Mouse (Mus musculus) adrenal gland, postnatal 14 days (tissue): ENCODE measurements at regions not wholly inside any gene's neighbourhood (a gene's known extent, or its start where the extent isn't known, plus 50 kb on each side); places are given as distances from the start of the nearest gene placed in this dataset.
"Not testable (repeated sequence)": the region's sequence is repeated elsewhere in the genome, so short reads cannot be mapped to it uniquely, and the experiment has no call there.

Source experiments
- DNase-seq: peaks from one replicate; pipeline ENCODE4 v3.0.0; 2021; ENCODE audit warnings: mixed read lengths

DNA sequence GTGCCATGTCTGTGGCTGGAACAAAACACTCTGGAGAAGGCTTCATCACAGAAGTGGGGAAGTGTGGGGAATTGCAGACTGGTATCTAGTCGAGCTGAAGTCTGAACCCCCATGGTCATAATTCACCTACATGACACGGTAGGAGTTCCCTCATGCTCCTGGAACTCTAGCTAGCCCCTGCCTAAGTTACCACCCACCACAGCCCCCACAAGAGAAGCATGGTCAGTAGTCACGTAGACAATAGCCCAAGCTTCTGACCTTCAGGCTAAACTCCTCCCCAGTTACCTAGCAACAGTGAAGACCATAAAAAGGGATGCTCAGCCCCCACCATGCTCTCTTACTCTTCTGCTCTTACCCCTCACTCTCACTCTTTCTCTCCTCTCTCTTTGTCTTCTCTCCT is 143.8 kb upstream of the Gm17728 start:
- DNase-seq = not testable (repeated sequence)

DNA sequence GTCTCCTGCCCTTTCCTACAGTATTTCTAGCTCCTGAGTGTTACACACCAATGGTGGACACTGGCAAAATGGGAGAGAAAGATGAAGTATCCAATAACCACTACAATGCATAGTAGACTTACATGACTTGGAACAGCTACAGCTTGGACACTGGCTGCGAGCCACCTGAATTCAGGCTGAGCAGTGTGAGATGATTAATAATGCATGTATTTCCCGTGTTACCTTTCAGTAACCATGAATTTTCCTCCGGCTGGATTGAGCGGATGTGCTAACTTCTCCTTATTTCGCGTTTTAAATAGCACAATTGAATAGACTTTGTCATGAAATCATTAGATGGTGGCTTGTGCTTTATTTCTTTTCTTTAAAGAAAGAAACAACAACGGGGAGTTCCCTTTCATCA is 142.4 kb upstream of the Gm17728 start:
- DNase-seq = no peak

DNA sequence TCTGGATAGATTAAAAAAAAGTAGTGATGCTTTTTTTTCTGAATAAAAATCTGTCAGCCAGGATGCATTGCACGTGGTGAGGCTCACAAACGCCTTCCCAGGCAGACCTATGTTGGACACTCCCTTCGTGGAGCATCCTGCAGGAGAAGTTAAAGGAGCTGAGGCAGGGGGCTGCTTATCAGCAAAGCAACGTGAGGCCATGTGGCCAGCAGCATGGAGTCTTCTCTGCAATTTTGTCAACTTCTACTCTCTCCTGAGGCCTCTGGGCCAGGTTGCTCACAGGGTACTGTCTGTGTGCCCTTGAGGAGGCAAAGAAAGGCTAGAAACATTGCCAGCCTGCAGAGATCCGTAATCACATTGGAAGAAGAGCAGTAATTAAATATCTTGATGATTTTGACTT is 140.0 kb upstream of the Gm17728 start:
- no peak for DNase-seq

DNA sequence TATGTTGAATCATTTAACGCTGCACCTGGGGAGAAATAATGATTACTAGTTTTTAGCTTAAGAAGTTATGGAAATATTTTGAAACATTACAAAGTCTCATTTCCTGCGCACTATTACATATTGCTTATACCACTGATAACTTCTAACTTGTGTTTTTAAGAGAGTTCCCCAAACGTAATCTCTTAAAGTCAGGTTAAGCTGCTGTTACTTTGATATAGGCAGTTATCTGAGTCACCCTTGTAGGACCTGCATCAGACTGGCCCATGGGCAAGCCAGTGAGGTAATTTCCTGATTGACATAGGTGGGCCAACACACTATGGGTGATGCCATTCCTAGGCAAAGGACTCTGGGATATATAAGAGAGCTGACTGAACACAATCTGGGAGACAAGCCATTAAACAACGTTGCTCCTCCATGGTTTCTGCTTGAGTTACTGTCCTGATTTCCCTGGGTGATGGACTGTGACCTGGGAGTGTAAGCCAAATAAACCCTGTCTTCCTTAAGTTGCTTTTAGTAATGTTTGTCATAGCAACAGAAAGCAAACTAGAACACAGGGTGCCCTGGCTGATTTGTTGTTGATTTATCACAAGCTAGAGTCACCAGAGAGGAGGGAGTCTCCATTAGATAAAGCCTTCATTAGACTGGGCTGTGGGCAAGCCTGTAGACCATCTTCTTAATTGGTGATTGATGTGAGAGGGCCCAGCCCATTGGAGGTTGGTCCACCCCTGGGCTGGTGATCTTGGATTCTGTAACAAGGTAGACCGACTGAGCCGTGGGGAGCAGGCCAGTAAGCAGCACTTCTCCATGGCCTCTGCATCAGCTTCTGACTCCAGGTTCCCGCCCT is 139.3 kb upstream of the Gm17728 start:
- DNase-seq = no peak

GRCm38 (mm10) chr17:9286431-9286830 is 135.4 kb upstream of the Gm17728 start:
- DNase-seq = no peak

DNA sequence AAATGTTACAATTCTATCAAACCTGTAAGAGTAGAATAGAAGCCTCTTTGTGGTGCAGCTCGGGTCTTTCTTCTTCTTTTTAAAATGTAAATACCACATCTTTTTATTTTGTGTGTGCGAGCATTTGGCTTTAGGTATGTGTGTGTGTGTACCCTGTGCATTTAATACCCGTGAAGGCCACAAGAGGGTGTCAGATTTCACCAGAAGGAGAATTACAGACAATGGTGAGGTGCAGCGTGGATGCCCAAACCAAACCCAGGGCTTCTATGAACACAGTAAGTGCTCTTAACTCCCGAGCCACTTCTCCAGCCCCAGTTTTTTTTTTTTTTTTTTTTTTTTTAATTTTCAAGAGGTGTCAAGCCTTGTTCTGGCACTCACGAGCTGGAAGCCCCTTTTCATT is 135.0 kb upstream of the Gm17728 start:
- no peak for DNase-seq

GRCm38 (mm10) chr17:9287682-9288081 is 134.2 kb upstream of the Gm17728 start:
- no peak for DNase-seq

- no peak for DNase-seq
Observed at GRCm38 (mm10) chr17:9291601-9292000, 130.3 kb upstream of the Gm17728 start.

DNA sequence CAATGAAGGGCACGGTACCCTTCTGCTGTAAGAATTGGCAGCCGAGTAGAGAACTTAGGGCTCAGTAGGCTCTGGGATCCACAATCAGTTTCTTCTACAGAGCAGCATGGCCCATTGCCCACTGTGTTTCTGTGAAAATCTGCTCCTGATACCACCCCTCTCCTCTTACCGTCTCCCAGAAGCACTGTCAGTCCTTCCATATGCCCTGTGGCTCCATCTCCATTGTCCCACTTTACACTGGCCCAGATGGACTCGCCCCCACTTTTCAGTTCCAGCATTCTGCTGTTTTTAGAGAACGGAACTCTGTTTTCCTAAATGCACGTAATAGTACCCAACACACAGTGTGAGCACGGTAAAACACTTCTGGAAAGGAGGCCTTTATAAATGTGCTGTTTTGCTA is 129.6 kb upstream of the Gm17728 start:
- DNase-seq = no peak

DNA sequence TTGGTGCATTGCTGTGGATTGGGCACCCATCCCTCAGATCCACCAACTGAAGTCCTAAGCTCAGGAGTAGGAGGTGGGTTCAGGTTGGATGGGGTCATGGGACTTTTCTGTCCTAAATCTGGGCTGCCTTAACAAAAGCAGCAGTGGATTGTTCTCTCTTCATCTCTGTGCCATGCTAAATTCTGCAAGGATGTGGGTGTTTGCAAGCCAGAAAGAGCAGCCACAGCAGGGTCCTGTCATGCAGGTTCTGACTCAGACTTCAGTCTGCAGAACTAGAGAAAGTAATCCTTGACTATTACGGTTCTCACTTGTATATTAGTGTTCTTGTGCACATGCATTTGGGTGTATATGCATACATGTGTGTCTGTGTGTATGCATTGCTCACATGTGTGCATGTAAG is 125.5 kb upstream of the Gm17728 start:
- DNase-seq = no peak

DNA sequence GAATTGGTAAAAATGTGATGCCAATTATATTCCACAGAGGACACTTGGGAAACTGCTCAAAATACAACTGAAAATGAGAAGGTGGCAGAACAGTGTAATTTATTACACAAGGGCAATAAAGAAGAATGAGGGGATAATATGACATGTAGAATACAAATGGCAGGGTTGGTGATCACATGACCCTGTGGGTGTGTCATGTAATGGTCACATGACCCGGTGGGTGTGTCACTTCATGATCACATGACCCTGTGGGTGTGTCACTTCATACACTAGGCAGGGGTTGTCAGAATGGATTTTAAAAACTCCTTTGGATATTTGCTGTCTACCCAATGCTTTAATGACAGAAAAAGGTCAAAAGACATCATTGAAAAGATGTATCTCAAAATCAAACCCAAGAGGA is 123.6 kb upstream of the Gm17728 start:
- DNase-seq = no peak

GRCm38 (mm10) chr17:9301101-9301501 is 120.8 kb upstream of the Gm17728 start:
- DNase-seq = no peak

- no peak for DNase-seq
Observed at GRCm38 (mm10) chr17:9308507-9308906, 113.4 kb upstream of the Gm17728 start.

DNA sequence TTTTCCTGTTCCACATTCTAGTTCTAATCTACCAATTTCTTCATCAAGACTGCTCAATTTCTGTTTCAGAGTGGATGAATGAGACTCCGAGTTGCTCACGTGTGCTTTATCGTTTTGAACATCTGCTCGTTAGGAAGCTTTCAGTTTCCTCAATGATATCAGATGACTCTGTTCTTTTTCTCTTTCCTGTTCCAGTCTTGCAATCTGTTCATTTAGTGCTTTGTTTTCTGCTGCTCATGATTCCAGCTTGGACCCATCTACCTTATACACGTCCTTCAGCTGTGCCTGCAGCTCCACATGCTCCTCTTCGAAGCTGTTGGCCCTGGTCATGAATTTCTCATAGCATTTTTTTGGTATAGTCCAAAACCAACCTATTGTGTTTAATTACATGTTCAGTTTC is 99.1 kb upstream of the Gm17728 start:
- DNase-seq = no peak

DNA sequence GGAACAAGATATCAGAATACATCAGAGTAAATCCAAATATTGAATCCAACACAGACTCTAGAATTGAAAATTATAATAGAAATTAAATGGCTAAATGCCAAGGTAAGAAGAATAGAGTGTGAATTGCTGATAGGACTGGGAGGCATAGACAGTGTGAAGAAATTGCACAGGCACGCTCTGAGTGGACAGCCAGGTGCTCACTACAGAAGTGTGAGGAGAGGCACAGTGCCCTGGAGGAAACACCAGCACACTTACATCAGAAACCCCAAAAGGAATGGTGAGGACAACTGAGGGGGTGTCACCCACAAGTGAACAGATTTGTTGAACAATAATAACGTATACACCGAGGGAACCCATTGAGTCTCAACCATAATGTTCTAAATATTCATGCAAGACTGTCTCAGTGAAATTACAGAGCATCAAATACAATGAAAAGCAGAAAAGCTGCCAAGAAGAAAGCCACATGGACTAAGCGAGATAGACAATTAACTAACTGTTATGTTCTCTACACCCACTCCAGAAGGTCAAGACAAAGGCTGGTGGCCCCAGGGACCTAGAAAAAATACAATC is 92.9 kb upstream of the Gm17728 start:
- DNase-seq = no peak

- DNase-seq = no peak
Observed at GRCm38 (mm10) chr17:9357572-9358159, 64.2 kb upstream of the Gm17728 start.
